Mouse (Mus musculus): ENCODE data around the gene Stat4. TPM values are rescaled to one million over a fixed set of nuclear protein-coding genes. Genes with fewer than 3 reads are reported as not detected.
A peak's percentile ranks its signal among the peaks of the same experiment; 100 is the strongest.

Stat4 gene
- polyA plus RNA-seq, 1 experiment from 2014 or later, result 3.3 TPM

GRCm38 (mm10) chr1:51998542-51998941 lies 11.6 kb downstream of the Stat4 start:
- peak overlapping the region; percentile 94; the same call in 1 of the 2 replicates for H3K27ac ChIP-seq
- no peak for ATAC-seq (ENCODE audit: borderline replicate concordance, extremely low read depth, low FRiP score, low TSS enrichment)
- no peaks in the 10 kb centered on the region for H3K27me3 ChIP-seq
- no peaks in the 10 kb centered on the region for H3K9me3 ChIP-seq
- no peak overlapping the region for H3K4me3 ChIP-seq
- peaks cover 33% of the 10 kb centered on the region for H3K4me1 ChIP-seq
- whole genome bisulfite sequencing, result 58% methylated on average over 5 of the region's 5 CpGs
- no peak overlapping the region for H3K9ac ChIP-seq
- no peak overlapping the region for H3K4me2 ChIP-seq
- H3K36me3 ChIP-seq, result no peaks in the 10 kb centered on the region

- no peak overlapping the region for H3K27ac ChIP-seq
Observed at GRCm38 (mm10) chr1:52004096-52004495, 17.1 kb downstream of the Stat4 start.

GRCm38 (mm10) chr1:52008443-52008842 lies 21.5 kb downstream of the Stat4 start:
- Histone ChIP-seq H3K4me1 (peaks cover 9% of the 10 kb centered on the region), H3K4me2 (peak overlapping the region; percentile 55), H3K27ac (no peak overlapping the region), H3K27me3 (no peaks in the 10 kb centered on the region), H3K4me3 (peak overlapping the region; percentile 37), H3K9me3 (no peaks in the 10 kb centered on the region), H3K9ac (no peak overlapping the region; the same call in 1 of the 2 replicates), H3K36me3 (no peaks in the 10 kb centered on the region)
- ATAC-seq (ENCODE audit: borderline replicate concordance, extremely low read depth, low FRiP score, low TSS enrichment), result no peak
- WGBS, result 1% methylated on average over 11 of the region's 11 CpGs

More at GRCm38 (mm10) chr1:52004096-52004495, 17.1 kb downstream of the Stat4 start:
- H3K4me1 ChIP-seq, result peaks cover 8% of the 10 kb centered on the region
- ATAC-seq (ENCODE audit: borderline replicate concordance, extremely low read depth, low FRiP score, low TSS enrichment), result no peak
- 17% methylated on average over 8 of the region's 8 CpGs for WGBS
- H3K4me2 ChIP-seq, result no peak overlapping the region
- H3K9me3 ChIP-seq, result no peaks in the 10 kb centered on the region
- H3K9ac ChIP-seq, result no peak overlapping the region
- no peaks in the 10 kb centered on the region for H3K36me3 ChIP-seq
- H3K4me3 ChIP-seq, result no peak overlapping the region
- H3K27me3 ChIP-seq, result no peaks in the 10 kb centered on the region

GRCm38 (mm10) chr1:52008947-52009346 lies 22.0 kb downstream of the Stat4 start:
- H3K4me1 ChIP-seq, result peaks cover 9% of the 10 kb centered on the region
- H3K4me3 ChIP-seq, result peak overlapping the region; percentile 37
- peak overlapping the region; percentile 55 for H3K4me2 ChIP-seq
- H3K36me3 ChIP-seq, result no peaks in the 10 kb centered on the region
- H3K27me3 ChIP-seq, result no peaks in the 10 kb centered on the region
- H3K9me3 ChIP-seq, result no peaks in the 10 kb centered on the region
- WGBS, result 4% methylated on average over 12 of the region's 12 CpGs
- no peak overlapping the region for H3K27ac ChIP-seq
- ATAC-seq (ENCODE audit: borderline replicate concordance, extremely low read depth, low FRiP score, low TSS enrichment), result no peak
- no peak overlapping the region; the same call in 1 of the 2 replicates for H3K9ac ChIP-seq

GRCm38 (mm10) chr1:52010741-52011140 lies 23.8 kb downstream of the Stat4 start:
- Histone ChIP-seq H3K9me3 (no peaks in the 10 kb centered on the region), H3K27me3 (no peaks in the 10 kb centered on the region), H3K4me2 (no peak overlapping the region), H3K27ac (no peak overlapping the region), H3K36me3 (no peaks in the 10 kb centered on the region), H3K4me1 (peaks cover 9% of the 10 kb centered on the region), H3K4me3 (no peak overlapping the region), H3K9ac (no peak overlapping the region)
- 74% methylated on average over 5 of the region's 5 CpGs for WGBS
- ATAC-seq (ENCODE audit: borderline replicate concordance, extremely low read depth, low FRiP score, low TSS enrichment), result no peak

GRCm38 (mm10) chr1:52011227-52011626 lies 24.3 kb downstream of the Stat4 start:
- Histone ChIP-seq H3K9me3 (no peaks in the 10 kb centered on the region), H3K27ac (no peak overlapping the region), H3K4me3 (no peak overlapping the region), H3K4me2 (no peak overlapping the region), H3K9ac (no peak overlapping the region), H3K4me1 (peaks cover 9% of the 10 kb centered on the region), H3K27me3 (no peaks in the 10 kb centered on the region), H3K36me3 (no peaks in the 10 kb centered on the region)
- ATAC-seq (ENCODE audit: borderline replicate concordance, extremely low read depth, low FRiP score, low TSS enrichment), result no peak
- 70% methylated on average over 3 of the region's 3 CpGs for WGBS

GRCm38 (mm10) chr1:52012231-52012630 lies 25.3 kb downstream of the Stat4 start:
- Histone ChIP-seq H3K27me3 (no peaks in the 10 kb centered on the region), H3K4me3 (no peak overlapping the region), H3K4me2 (no peak overlapping the region), H3K9me3 (no peaks in the 10 kb centered on the region), H3K9ac (no peak overlapping the region), H3K36me3 (no peaks in the 10 kb centered on the region), H3K27ac (no peak overlapping the region), H3K4me1 (peaks cover 9% of the 10 kb centered on the region)
- no peak for ATAC-seq (ENCODE audit: borderline replicate concordance, extremely low read depth, low FRiP score, low TSS enrichment)

GRCm38 (mm10) chr1:52012757-52013156 lies 25.8 kb downstream of the Stat4 start:
- no peak for ATAC-seq (ENCODE audit: borderline replicate concordance, extremely low read depth, low FRiP score, low TSS enrichment)
- H3K4me3 ChIP-seq, result no peak overlapping the region
- no peak overlapping the region for H3K4me2 ChIP-seq
- 88% methylated on average over 7 of the region's 7 CpGs for WGBS
- H3K27me3 ChIP-seq, result no peaks in the 10 kb centered on the region
- H3K36me3 ChIP-seq, result no peaks in the 10 kb centered on the region
- no peak overlapping the region for H3K9ac ChIP-seq
- H3K27ac ChIP-seq, result no peak overlapping the region
- peaks cover 9% of the 10 kb centered on the region for H3K4me1 ChIP-seq
- H3K9me3 ChIP-seq, result no peaks in the 10 kb centered on the region

- ATAC-seq (ENCODE audit: borderline replicate concordance, extremely low read depth, low FRiP score, low TSS enrichment), result no peak
- Histone ChIP-seq H3K4me3 (no peak overlapping the region), H3K27ac (no peak overlapping the region)
Observed at GRCm38 (mm10) chr1:52019621-52020020, 32.7 kb downstream of the Stat4 start.

GRCm38 (mm10) chr1:52021936-52022725 lies 35.2 kb downstream of the Stat4 start:
- H3K27ac ChIP-seq, result no peak overlapping the region
- H3K9ac ChIP-seq, result no peak overlapping the region
- WGBS, result 79% methylated on average over 4 of the region's 4 CpGs
- H3K36me3 ChIP-seq, result no peaks in the 10 kb centered on the region
- ATAC-seq (ENCODE audit: borderline replicate concordance, extremely low read depth, low FRiP score, low TSS enrichment), result no peak
- no peaks in the 10 kb centered on the region for H3K27me3 ChIP-seq
- no peak overlapping the region for H3K4me2 ChIP-seq
- H3K4me1 ChIP-seq, result no peaks in the 10 kb centered on the region
- no peak overlapping the region for H3K4me3 ChIP-seq
- H3K9me3 ChIP-seq, result no peaks in the 10 kb centered on the region

More at GRCm38 (mm10) chr1:52019621-52020020, 32.7 kb downstream of the Stat4 start:
- Histone ChIP-seq H3K9me3 (no peaks in the 10 kb centered on the region), H3K27me3 (no peaks in the 10 kb centered on the region), H3K9ac (no peak overlapping the region), H3K36me3 (no peaks in the 10 kb centered on the region), H3K4me1 (no peaks in the 10 kb centered on the region), H3K4me2 (no peak overlapping the region)
- WGBS, result 47% methylated on average over 4 of the region's 4 CpGs

- 77% methylated on average over 5 of the region's 5 CpGs for WGBS
- H3K4me2 ChIP-seq, result no peak overlapping the region
Observed at GRCm38 (mm10) chr1:52028686-52029085, 41.7 kb downstream of the Stat4 start.

GRCm38 (mm10) chr1:52034816-52035752 lies 48.1 kb downstream of the Stat4 start:
- no peaks in the 10 kb centered on the region for H3K9me3 ChIP-seq
- no peak overlapping the region for H3K4me3 ChIP-seq
- no peaks in the 10 kb centered on the region for H3K27me3 ChIP-seq
- 0 out of 2 replicates have a peak, but pooled peaks cover under 1% of the 10 kb centered on the region for H3K4me1 ChIP-seq
- ATAC-seq (ENCODE audit: borderline replicate concordance, extremely low read depth, low FRiP score, low TSS enrichment), result no peak
- no peak overlapping the region for H3K9ac ChIP-seq
- H3K27ac ChIP-seq, result no peak overlapping the region
- H3K4me2 ChIP-seq, result no peak overlapping the region
- no peaks in the 10 kb centered on the region for H3K36me3 ChIP-seq
- 56% methylated on average over 12 of the region's 12 CpGs for WGBS

More at GRCm38 (mm10) chr1:52028686-52029085, 41.7 kb downstream of the Stat4 start:
- Histone ChIP-seq H3K36me3 (no peaks in the 10 kb centered on the region), H3K9ac (no peak overlapping the region), H3K9me3 (no peaks in the 10 kb centered on the region), H3K27ac (no peak overlapping the region), H3K4me1 (no peaks in the 10 kb centered on the region), H3K27me3 (no peaks in the 10 kb centered on the region), H3K4me3 (no peak overlapping the region)
- ATAC-seq (ENCODE audit: borderline replicate concordance, extremely low read depth, low FRiP score, low TSS enrichment), result no peak

Data from lung, embryonic 15.5 days (tissue).